Mouse (Mus musculus) retina, embryonic 14.5 days (tissue): ENCODE data around the gene Phf2.
"Not testable (repeated sequence)": the region's sequence is repeated elsewhere in the genome, so short reads cannot be mapped to it uniquely, and the experiment has no call there.

Source experiments
- DNase-seq: peaks from one replicate; pipeline ENCODE4 v3.0.0-alpha.2; 2015; ENCODE audit warnings: low spot score

Gene Phf2

GRCm38 (mm10) chr13:48858054-48858453 is 12.9 kb downstream of the Phf2 start:
- DNase-seq: no peak

GRCm38 (mm10) chr13:48857246-48857932 is 13.5 kb downstream of the Phf2 start:
- DNase-seq: no peak

GRCm38 (mm10) chr13:48853947-48854346 is 17.0 kb downstream of the Phf2 start:
- DNase-seq: peak; percentile 22

GRCm38 (mm10) chr13:48853475-48853874 is 17.4 kb downstream of the Phf2 start:
- DNase-seq: no peak

- peak; percentile 55 for DNase-seq
Observed at GRCm38 (mm10) chr13:48852859-48853258, 18.1 kb downstream of the Phf2 start.

- DNase-seq: no peak
Observed at GRCm38 (mm10) chr13:48851719-48852118, 19.2 kb downstream of the Phf2 start.

GRCm38 (mm10) chr13:48850771-48851170 is 20.1 kb downstream of the Phf2 start:
- no peak for DNase-seq

- DNase-seq: no peak
Observed at GRCm38 (mm10) chr13:48850326-48850725, 20.6 kb downstream of the Phf2 start.

- DNase-seq: no peak
Observed at GRCm38 (mm10) chr13:48849155-48849554, 21.8 kb downstream of the Phf2 start.

- no peak for DNase-seq
Observed at GRCm38 (mm10) chr13:48845308-48845707, 25.6 kb downstream of the Phf2 start.

GRCm38 (mm10) chr13:48843530-48843929 is 27.4 kb downstream of the Phf2 start:
- no peak for DNase-seq

GRCm38 (mm10) chr13:48841905-48842592 is 28.9 kb downstream of the Phf2 start:
- DNase-seq: no peak

- no peak for DNase-seq
Observed at GRCm38 (mm10) chr13:48838284-48838683, 32.6 kb downstream of the Phf2 start.

- DNase-seq: no peak
Observed at GRCm38 (mm10) chr13:48837537-48837936, 33.4 kb downstream of the Phf2 start.

- DNase-seq: peak; percentile 50
Observed at GRCm38 (mm10) chr13:48830528-48831250, 40.2 kb downstream of the Phf2 start.

GRCm38 (mm10) chr13:48829780-48830179 is 41.1 kb downstream of the Phf2 start:
- no peak for DNase-seq

GRCm38 (mm10) chr13:48822871-48823270 is 48.0 kb downstream of the Phf2 start:
- DNase-seq: no peak

GRCm38 (mm10) chr13:48822288-48822687 is 48.6 kb downstream of the Phf2 start:
- DNase-seq: no peak

- no peak for DNase-seq
Observed at GRCm38 (mm10) chr13:48819131-48819530, 51.8 kb downstream of the Phf2 start.

- no peak for DNase-seq
Observed at GRCm38 (mm10) chr13:48814406-48814805, 56.5 kb downstream of the Phf2 start.

GRCm38 (mm10) chr13:48810991-48811390 is 59.9 kb downstream of the Phf2 start:
- DNase-seq: no peak

- no peak for DNase-seq
Observed at GRCm38 (mm10) chr13:48810274-48810823, 60.6 kb downstream of the Phf2 start.

GRCm38 (mm10) chr13:48809668-48810067 is 61.3 kb downstream of the Phf2 start:
- DNase-seq: not testable (repeated sequence)
